Mouse (Mus musculus) gastrocnemius, adult 2 months (tissue): ENCODE measurements at regions not wholly inside any gene's neighbourhood (a gene's known extent, or its start where the extent isn't known, plus 50 kb on each side); places are given as distances from the start of the nearest gene placed in this dataset.

Source experiments
- DNase-seq: peaks from one replicate; pipeline ENCODE4 v3.0.0; 2022
- H3K27ac ChIP-seq: fragments of 200-600 bp; 2 replicates; pipeline ENCODE4 v1.8.1; 2022; ENCODE audit warnings: mild to moderate bottlenecking
- H3K4me3 ChIP-seq: fragments of 200-600 bp; 2 replicates; pipeline ENCODE4 v1.8.1; 2022; ENCODE audit warnings: mild to moderate bottlenecking, moderate library complexity
- CTCF ChIP-seq: fragments of 200-600 bp; IDR thresholded peaks from 2 replicates; pipeline ENCODE4 v1.8.1; 2022; ENCODE audit warnings: antibody characterized with exemption, mild to moderate bottlenecking, moderate library complexity
- intact Hi-C: fragments of 180-260 bp; cut with DNase I; formaldehyde crosslinking; loops from one replicate; pipeline ENCODE4 v1.15.1; 2025

GRCm38 (mm10) chr11:52648849-52649400 is 115.5 kb upstream of the Fstl4 start:
- intact Hi-C loops, result no loop called here
- no peak for DNase-seq
- Histone ChIP-seq H3K4me3 (no peak overlapping the region), H3K27ac (no peak overlapping the region)
- no peak for TF ChIP-seq CTCF

DNA sequence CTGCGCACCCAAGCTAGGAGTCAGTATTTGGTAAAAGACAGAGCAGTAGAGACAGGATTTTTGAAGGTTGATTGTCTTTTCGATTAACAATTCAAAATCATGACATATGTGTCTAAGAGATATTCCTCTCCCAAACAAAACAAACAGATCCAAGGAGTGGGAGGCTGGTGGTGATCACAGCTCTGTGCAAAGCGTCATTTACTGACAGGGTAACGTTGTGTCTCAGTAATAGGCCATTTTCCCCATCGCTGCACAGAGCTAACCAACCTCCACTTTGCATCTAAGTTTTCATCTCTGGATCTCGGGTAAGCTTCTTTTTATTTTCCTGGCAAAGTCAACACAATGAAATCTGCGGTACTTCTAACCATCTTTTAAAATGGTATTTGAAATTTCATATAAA is 109.8 kb upstream of the Fstl4 start:
- no peak overlapping the region for H3K4me3 ChIP-seq
- intact Hi-C loops, result no loop called here
- no peak for DNase-seq
- no peak for TF ChIP-seq CTCF
- H3K27ac ChIP-seq, result no peak overlapping the region

- intact Hi-C loops, result no loop called here
- H3K27ac ChIP-seq, result no peak overlapping the region
- H3K4me3 ChIP-seq, result no peak overlapping the region
These were observed 108.5 kb upstream of the Fstl4 start for GRCm38 (mm10) chr11:52655720-52656474.

DNA sequence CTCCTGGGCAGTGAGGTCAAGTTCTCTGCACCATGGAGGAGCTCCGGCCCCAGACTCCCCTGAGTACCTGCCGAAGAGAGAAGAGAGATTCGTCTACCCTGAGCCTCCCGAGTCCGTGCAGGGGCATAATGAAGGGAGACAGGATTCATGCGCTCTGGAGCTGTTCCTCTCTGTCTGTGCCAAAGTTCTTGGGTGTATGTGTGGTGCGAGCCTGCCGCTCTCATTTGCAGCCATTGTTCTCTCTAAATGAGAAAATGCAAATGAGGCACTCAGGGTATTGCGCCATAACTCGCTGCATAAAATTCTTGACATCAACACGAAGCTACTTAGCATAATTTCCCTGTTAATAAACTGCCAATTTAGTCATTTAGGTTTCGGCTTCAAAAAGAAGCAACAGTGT is 103.2 kb upstream of the Fstl4 start:
- no peak overlapping the region for H3K4me3 ChIP-seq
- H3K27ac ChIP-seq, result no peak overlapping the region
- no peak for DNase-seq
- intact Hi-C loops, result no loop called here
- no peak for TF ChIP-seq CTCF

More at GRCm38 (mm10) chr11:52655720-52656474, 108.5 kb upstream of the Fstl4 start:
- no peak for DNase-seq
- no peak for TF ChIP-seq CTCF

DNA sequence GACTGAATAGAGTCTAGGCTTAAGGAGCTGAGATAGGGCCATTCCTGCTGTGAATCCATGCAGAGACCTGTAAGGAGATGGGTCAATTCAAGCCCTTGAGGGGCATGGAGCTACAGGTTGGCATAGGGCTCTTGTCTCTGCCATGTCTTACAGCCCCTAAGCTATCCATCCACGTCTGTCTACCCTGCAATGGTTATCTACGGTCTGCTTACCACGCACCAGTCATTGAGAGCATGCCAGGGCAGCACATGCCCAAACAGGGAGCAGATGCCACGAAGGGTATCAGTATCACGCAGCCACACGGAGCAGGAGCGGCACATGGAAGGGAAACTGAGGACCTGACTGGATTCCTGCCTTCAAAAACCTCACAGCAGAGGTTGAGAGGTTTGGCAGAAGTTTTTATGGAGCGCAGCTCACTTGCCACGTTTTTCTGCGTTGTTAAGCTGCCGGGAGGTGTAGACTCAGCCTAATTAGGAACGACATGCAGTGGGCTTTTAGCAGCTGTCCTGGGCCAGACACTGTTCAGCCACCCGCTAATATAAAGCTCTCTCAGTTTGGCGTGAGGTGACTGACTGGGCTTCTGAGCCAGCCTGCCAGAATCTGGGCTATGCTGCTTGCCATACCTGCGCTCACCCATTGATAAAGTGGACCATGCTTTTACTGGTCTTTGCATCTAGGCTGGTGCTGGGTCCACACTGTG is 102.4 kb upstream of the Fstl4 start:
- no peak for TF ChIP-seq CTCF
- intact Hi-C loops, result no loop called here
- Histone ChIP-seq H3K4me3 (no peak overlapping the region), H3K27ac (no peak overlapping the region)
- DNase-seq, result no peak

DNA sequence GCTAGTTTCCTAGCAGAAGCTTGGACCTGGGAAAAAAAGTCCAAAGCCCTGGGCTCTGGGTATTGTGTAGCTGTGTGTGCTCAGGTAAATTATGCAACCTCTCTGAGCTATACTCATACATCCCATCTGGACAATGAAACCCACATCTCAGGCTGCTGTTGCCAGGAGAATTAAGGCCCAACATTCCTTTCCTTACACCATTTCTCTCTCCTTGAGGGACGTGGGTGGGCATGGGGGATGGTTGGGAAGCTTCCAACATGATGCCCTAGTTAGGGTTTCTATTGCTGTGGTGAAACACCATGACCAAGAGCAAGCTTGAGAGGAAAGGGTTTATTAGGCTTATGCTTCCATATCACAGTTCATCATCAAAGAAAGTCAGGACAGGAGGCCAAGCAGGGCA is 99.1 kb upstream of the Fstl4 start:
- no peak overlapping the region for H3K27ac ChIP-seq
- intact Hi-C loops, result no loop called here
- H3K4me3 ChIP-seq, result no peak overlapping the region
- TF ChIP-seq CTCF, result no peak
- DNase-seq, result no peak

- DNase-seq, result no peak
- Histone ChIP-seq H3K4me3 (no peak overlapping the region), H3K27ac (no peak overlapping the region)
- no peak for TF ChIP-seq CTCF
- intact Hi-C loops, result no loop called here
These were observed 89.4 kb upstream of the Fstl4 start for GRCm38 (mm10) chr11:52675022-52675421.

- no peak overlapping the region for H3K4me3 ChIP-seq
- no peak for TF ChIP-seq CTCF
- DNase-seq, result no peak
- intact Hi-C loops, result no loop called here
- no peak overlapping the region for H3K27ac ChIP-seq
These were observed 86.2 kb upstream of the Fstl4 start for GRCm38 (mm10) chr11:52678259-52678658.

DNA sequence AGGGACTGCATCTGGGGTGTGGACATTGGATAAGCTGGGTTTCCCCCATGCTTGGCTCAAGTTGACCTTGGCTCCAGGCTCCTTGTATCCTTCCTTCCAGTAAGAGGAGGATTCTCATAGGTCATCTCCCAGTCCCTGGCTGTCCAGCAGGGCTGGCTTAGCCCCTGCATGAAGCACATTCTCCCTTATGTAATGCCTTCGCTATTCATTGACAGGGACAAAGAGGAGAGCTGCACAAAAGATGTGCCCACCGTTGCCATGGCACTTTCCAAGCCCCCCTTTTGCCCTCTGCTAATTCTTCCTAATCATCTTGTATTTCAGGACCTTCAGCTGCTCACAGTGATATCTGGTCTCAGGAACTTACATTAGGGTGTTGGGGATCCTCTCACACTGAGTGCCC is 79.0 kb upstream of the Fstl4 start:
- no peak for DNase-seq
- intact Hi-C loops, result no loop called here
- no peak for TF ChIP-seq CTCF
- Histone ChIP-seq H3K4me3 (no peak overlapping the region), H3K27ac (no peak overlapping the region)

DNA sequence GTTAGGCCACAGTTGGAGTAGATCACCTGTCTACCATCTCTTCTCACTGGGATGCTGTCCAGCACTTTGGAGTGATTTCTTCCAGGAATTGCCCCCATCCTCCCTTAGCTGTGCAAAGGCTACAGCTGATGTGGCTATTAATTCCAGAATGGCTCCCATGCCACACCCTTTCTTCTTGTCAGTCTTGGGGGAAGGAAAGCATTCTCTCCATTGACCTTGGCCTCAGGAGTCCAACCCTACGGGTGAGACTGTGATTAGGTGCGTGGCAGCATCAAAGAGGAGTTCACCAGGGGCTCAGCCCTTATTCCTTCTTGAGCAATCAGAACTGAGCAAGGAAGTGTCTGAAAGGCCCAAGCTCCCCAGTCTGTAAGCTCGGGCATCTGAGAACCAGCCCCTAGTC is 71.7 kb upstream of the Fstl4 start:
- Histone ChIP-seq H3K27ac (no peak overlapping the region), H3K4me3 (no peak overlapping the region)
- TF ChIP-seq CTCF, result no peak
- intact Hi-C loops, result no loop called here
- no peak for DNase-seq

DNA sequence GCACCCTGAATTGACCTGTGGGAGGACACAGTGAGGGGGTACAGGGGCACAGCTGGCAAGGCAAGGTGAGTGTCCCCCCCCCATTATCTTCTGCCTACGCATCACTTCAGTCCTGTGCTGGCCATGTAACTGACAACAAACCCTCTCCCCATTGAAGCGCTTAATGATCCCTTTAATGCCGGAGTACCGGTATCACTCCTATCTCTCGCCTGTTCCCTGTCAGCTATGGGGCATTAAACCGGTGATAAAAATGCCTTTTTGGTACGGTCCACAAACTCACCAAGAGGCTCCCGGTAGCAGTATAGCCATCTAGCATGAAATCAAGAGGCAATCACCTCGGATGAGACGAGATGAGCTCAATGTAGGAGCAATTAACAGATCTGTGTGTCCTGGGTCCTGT is 62.8 kb upstream of the Fstl4 start:
- intact Hi-C loops, result no loop called here
- no peak for TF ChIP-seq CTCF
- Histone ChIP-seq H3K4me3 (no peak overlapping the region), H3K27ac (no peak overlapping the region)
- no peak for DNase-seq

DNA sequence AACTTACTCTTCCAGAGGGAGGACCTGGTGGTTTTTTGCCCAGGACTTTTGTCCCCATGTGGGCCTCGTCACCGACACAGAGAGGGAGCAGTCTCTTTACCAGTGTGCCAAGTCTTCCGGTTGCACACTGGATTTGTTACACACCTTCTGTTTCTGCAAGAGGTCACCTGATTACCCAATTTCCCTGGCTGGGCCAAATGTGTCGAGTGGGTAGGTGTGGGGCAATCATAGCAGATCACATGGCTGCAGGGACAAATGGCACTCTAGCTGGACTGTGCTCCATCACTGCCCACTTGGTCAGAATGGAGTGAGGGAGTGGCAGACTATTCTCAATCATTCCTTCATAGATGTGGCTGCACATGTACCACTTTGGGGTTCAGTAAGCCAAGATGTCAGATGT is 61.0 kb upstream of the Fstl4 start:
- no peak for DNase-seq
- H3K27ac ChIP-seq, result no peak overlapping the region
- no peak for TF ChIP-seq CTCF
- no peak overlapping the region for H3K4me3 ChIP-seq
- intact Hi-C loops, result no loop called here
